Mouse (Mus musculus) erythroblast, embryonic 14.5 days (primary cell): ENCODE data around the gene Arap2.

Experiments used
- GATA1 ChIP-seq: IDR thresholded peaks from 2 replicates; pipeline ENCODE4 v1.6.1; 2012; ENCODE audit warnings: low read length, inconsistent platforms, mixed read lengths
- TAL1 ChIP-seq: IDR thresholded peaks from 3 replicates; pipeline ENCODE4 v1.6.1; 2012; ENCODE audit warnings: low read length, inconsistent platforms, mixed read lengths

DNA sequence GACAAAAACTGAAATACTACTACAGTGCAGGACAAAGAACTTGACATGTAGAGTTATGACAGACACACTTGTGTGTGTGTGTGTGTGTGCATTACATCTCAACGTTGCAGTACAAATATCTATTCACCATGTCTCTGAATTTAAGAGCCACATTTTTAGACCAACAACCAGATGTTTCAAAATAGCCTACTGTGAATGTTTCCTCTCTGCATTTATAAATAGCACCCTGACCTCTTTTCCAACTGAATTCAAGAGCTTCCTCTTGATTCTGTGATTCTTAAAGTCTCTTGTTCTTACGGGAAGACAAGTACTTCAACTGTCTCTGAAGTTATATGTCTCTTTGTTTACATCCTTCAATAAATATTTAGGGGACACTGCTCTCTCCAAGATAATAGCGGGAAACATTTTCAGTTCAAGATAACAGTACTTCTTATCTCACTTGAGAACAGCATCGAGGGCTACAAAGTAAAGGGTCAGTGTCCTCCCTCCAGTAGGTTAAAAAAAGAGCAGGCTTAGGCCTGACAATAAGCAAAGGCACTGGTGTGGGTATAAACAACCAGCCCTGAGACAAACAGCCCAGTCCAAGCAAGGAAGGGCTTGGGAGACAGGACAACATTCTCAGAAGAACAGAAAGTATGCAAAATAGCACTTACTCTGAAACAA lies 3.5 kb downstream of the Arap2 start:
- TF ChIP-seq GATA1 (no peak), TAL1 (no peak)
